Comparison of ENCODE assay signal across 9 mouse cellular contexts in the genomic region with DNA sequence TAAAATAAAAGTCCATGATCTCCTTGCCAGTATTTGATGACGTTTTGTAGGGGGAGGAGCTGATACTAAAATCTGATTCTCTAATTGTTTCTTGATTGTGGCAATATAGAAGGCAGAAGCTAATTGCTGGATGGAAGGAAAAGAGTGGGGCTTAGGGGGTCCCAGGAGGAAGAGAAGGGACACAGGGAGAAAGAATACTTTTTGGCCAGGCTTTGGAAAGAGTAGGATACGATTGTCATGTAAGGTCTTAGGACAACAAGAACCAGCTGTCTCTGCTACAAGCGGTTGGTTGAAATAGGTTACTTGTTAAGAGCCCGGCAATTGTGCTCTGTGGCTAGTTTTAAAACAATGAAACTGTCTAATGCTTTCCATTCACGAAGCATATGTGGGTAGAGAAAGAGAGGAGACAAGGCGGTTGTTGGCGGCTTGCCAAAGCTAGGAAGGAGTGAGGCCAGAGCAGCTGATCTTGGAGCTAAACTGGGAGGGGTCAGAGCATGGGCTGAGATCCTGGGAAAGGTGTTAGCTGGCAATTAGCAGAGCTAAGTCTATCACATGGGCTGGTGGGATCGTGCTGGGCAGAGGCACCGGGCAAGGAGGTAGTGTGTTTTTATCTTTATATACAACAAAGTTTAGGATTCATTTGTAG. TPM values are rescaled to one million over a fixed set of nuclear protein-coding genes. Genes with fewer than 3 reads are reported as not detected.
DNase-seq lines count a peak whose midpoint lies in the region; ATAC-seq lines count a peak whose summit lies in the region.
"Had no signal": no experiment of that assay in that cellular context is flagged by ENCODE, and none has a peak within 500 bp of the region (broad histone marks: within the 10 kb centered on the region; RNA-seq: fewer than 3 reads in every experiment).

No protein-coding gene starts in this region.

- H3K27me3 ChIP-seq in kidney, embryonic 16.5 days (ENCODE audit: insufficient read depth, low read length), result no peaks in the 10 kb centered on the region
- H3K27me3 ChIP-seq in heart, embryonic 13.5 days (replicated peaks), result no peaks in the 10 kb centered on the region
- H3K27me3 ChIP-seq in stomach, embryonic 16.5 days (ENCODE audit: control insufficient read depth, insufficient read depth, low read length), result no peaks in the 10 kb centered on the region

- DNase-seq in kidney, adult 8-10 months, result no peak
- DNase-seq in embryo, embryonic 9.5 days (ENCODE audit: extremely low spot score), result peak; percentile 1
- peak; percentile 6 to 14 for DNase-seq in left cerebral cortex, postnatal 36 days (ENCODE audit: low spot score in 2 of 2)
- no peak for DNase-seq in natural killer cell, adult 2 months (ENCODE audit: low spot score in 2 of 2)

- H3K4me1 ChIP-seq in kidney, embryonic 16.5 days (ENCODE audit: insufficient read depth, low read length), result no peaks in the 10 kb centered on the region
- H3K4me1 ChIP-seq in heart, embryonic 13.5 days, result peaks cover 20% of the 10 kb centered on the region
- H3K4me1 ChIP-seq in stomach, embryonic 16.5 days (ENCODE audit: control insufficient read depth, insufficient read depth, low read length), result 0 out of 2 replicates have a peak, but pooled peaks cover 5% of the 10 kb centered on the region

- no peak overlapping the region for H3K4me2 ChIP-seq in kidney, embryonic 16.5 days (replicated peaks; ENCODE audit: low read depth, low read length)
- H3K4me2 ChIP-seq in heart, embryonic 13.5 days, result peak overlapping the region; percentile 50
- H3K4me2 ChIP-seq in stomach, embryonic 16.5 days (ENCODE audit: low read depth, low read length), result 0 out of 2 replicates have a peak overlapping the region, but pooled peaks have one; percentile 1

- H3K4me3 ChIP-seq in kidney, embryonic 16.5 days (ENCODE audit: low read length), result no peak overlapping the region
- H3K4me3 ChIP-seq in heart, embryonic 13.5 days, result no peak overlapping the region
- no peak overlapping the region for H3K4me3 ChIP-seq in stomach, embryonic 16.5 days (replicated peaks; ENCODE audit: low read length)

- WGBS in kidney, embryonic 16.5 days, result 31% methylated on average over 9 of the region's 9 CpGs
- 24% methylated on average over 9 of the region's 9 CpGs for WGBS in heart, embryonic 13.5 days
- 25% methylated on average over 9 of the region's 9 CpGs for WGBS in stomach, embryonic 16.5 days

- H3K27ac ChIP-seq in kidney, embryonic 16.5 days (ENCODE audit: low read length), result no peak overlapping the region
- H3K27ac ChIP-seq in heart, embryonic 13.5 days (replicated peaks), result peak overlapping the region; percentile 50
- no peak overlapping the region for H3K27ac ChIP-seq in stomach, embryonic 16.5 days (ENCODE audit: low read length)

- H3K9me3 ChIP-seq in kidney, embryonic 16.5 days (ENCODE audit: low read length), result no peaks in the 10 kb centered on the region
- H3K9me3 ChIP-seq in heart, embryonic 13.5 days, result no peaks in the 10 kb centered on the region
- no peaks in the 10 kb centered on the region for H3K9me3 ChIP-seq in stomach, embryonic 16.5 days (replicated peaks; ENCODE audit: control insufficient read depth, low read length)

- peak; percentile 61; the same call in 1 of the 2 replicates for ATAC-seq in kidney, embryonic 16.5 days (ENCODE audit: low FRiP score, low TSS enrichment)
- peak; percentile 81 for ATAC-seq in heart, embryonic 13.5 days (ENCODE audit: extremely low read depth, insufficient number of reproducible peaks, low FRiP score, low TSS enrichment)
- ATAC-seq in stomach, embryonic 16.5 days (ENCODE audit: insufficient read depth, low FRiP score), result peak; percentile 58; the same call in 1 of the 2 replicates
- ATAC-seq in inflammation-experienced regulatory T-cells, adult 6 months, result no peak

- no peaks in the 10 kb centered on the region for H3K36me3 ChIP-seq in kidney, embryonic 16.5 days (ENCODE audit: insufficient read depth, low read length)
- no peaks in the 10 kb centered on the region for H3K36me3 ChIP-seq in heart, embryonic 13.5 days
- H3K36me3 ChIP-seq in stomach, embryonic 16.5 days (ENCODE audit: control insufficient read depth, insufficient read depth, low read length), result no peaks in the 10 kb centered on the region

- intact Hi-C loops in left cerebral cortex, postnatal 36 days (cut with DNase I), result no loop called here

- no peak overlapping the region for H3K9ac ChIP-seq in kidney, embryonic 16.5 days (replicated peaks; ENCODE audit: low read length)
- no peak overlapping the region; the same call in 1 of the 2 replicates for H3K9ac ChIP-seq in heart, embryonic 13.5 days
- no peak overlapping the region for H3K9ac ChIP-seq in stomach, embryonic 16.5 days (ENCODE audit: low read length)

RNA-seq across cellular contexts. Expression of gene 4930474N05Rik, which starts 45.8 kb away (rescaled TPM):
- not detected in 2 replicates for polyA plus RNA-seq in kidney, embryonic 16.5 days (2015; fragmentation: Nextera tagmentation; extraction: Ambion mirVana)
- not detected in 2 replicates for polyA plus RNA-seq in heart, embryonic 13.5 days (2015; fragmentation: Nextera tagmentation; extraction: Ambion mirVana)
- total RNA-seq in left cerebral cortex, postnatal 36 days (2021), result not detected
- not detected in 2 replicates for polyA plus RNA-seq in stomach, embryonic 16.5 days (2015; fragmentation: Nextera tagmentation; extraction: Ambion mirVana)
- not detected for polyA plus RNA-seq in inflammation-experienced regulatory T-cells, adult 6 months (2017; shearing (Covaris generic))
- polyA plus RNA-seq: lung, embryonic 16.5 days had no signal

Comparison
In these comparisons a context has a peak if more than half of its experiments do, and no peak if none do; other contexts are left out.
1. DNase-seq: peak in embryo, embryonic 9.5 days (single experiment) and left cerebral cortex, postnatal 36 days (2 of 2); none in kidney, adult 8-10 months (0 of 2) and natural killer cell, adult 2 months (0 of 2).